Mouse (Mus musculus) midbrain, embryonic 16.5 days (tissue): ENCODE data around the gene Ccdc12. TPM values are rescaled to one million over a fixed set of nuclear protein-coding genes. Genes with fewer than 3 reads are reported as not detected.
A peak's percentile ranks its signal among the peaks of the same experiment; 100 is the strongest.
"Not testable (repeated sequence)": the region's sequence is repeated elsewhere in the genome, so short reads cannot be mapped to it uniquely, and the experiment has no call there.

Experiments used
- ATAC-seq: fragments of 200-750 bp; cut with Nextera tagmentation; 2 replicates; pipeline ENCODE4 v1.8.0; 2017; ENCODE audit warnings: moderate TSS enrichment
- H3K27ac ChIP-seq: fragments of 300-500 bp; sonication (generic); 2 replicates; pipeline ENCODE4 v1.5.1; 2014; ENCODE audit warnings: mild to moderate bottlenecking, low read length, mixed read lengths
- H3K27me3 ChIP-seq: fragments of 300-500 bp; sonication (generic); 2 replicates; pipeline ENCODE4 v1.6.1; 2014; ENCODE audit warnings: low read depth, low read length, mixed read lengths; ENCODE audit not compliant: control insufficient read depth, insufficient read depth
- H3K36me3 ChIP-seq: fragments of 300-500 bp; sonication (generic); 2 replicates; pipeline ENCODE4 v1.6.1; 2014; ENCODE audit warnings: mild to moderate bottlenecking, low read length, moderate library complexity, mixed read lengths; ENCODE audit not compliant: control insufficient read depth, insufficient read depth
- H3K4me1 ChIP-seq: fragments of 300-500 bp; sonication (generic); 2 replicates; pipeline ENCODE4 v1.6.1; 2014; ENCODE audit warnings: mild to moderate bottlenecking, low read length, mixed read lengths; ENCODE audit not compliant: control insufficient read depth, insufficient read depth
- H3K4me2 ChIP-seq: fragments of 300-500 bp; sonication (generic); 2 replicates; pipeline ENCODE4 v1.6.1; 2014; ENCODE audit warnings: mild to moderate bottlenecking, low read length, mixed read lengths
- H3K4me3 ChIP-seq: fragments of 300-500 bp; sonication (generic); 2 replicates; pipeline ENCODE4 v1.5.1; 2014; ENCODE audit warnings: low read depth, mild to moderate bottlenecking, low read length, moderate library complexity, mixed read lengths
- H3K9ac ChIP-seq: fragments of 300-500 bp; sonication (generic); 2 replicates; pipeline ENCODE4 v1.6.1; 2014; ENCODE audit warnings: low read depth, low read length, mixed read lengths
- H3K9me3 ChIP-seq: fragments of 300-500 bp; sonication (generic); replicated peaks from 2 replicates; pipeline ENCODE4 v1.6.1; 2014; ENCODE audit warnings: mild to moderate bottlenecking, low read length, mixed read lengths; ENCODE audit not compliant: control insufficient read depth, poor library complexity, severe bottlenecking
- WGBS: fragments of 180-500 bp; shearing (Covaris S2); extraction: QIAGEN DNeasy Blood & Tissue Kit; methylation state at CpG from one replicate; pipeline ENCODE4 v1.1.7; 2014; 5-methylcytosine and 5-hydroxymethylcytosine counted together
- polyA plus RNA-seq: library from polyadenylated mRNA; unstranded; fragments of >200 nt; fragmentation: Nextera tagmentation; extraction: Ambion mirVana; gene quantifications from 2 replicates; pipeline ENCODE4 v1.2.1, GENCODE M21; 2015

Gene Ccdc12
- polyA plus RNA-seq, 1 experiment from 2014 or later, result 93.3 TPM

GRCm38 (mm10) chr9:110680736-110681507 is 24.6 kb downstream of the Ccdc12 start:
- no peaks in the 10 kb centered on the region for H3K36me3 ChIP-seq
- H3K4me1 ChIP-seq, result peaks cover 25% of the 10 kb centered on the region
- WGBS, result 86% methylated on average over 7 of the region's 7 CpGs
- H3K9me3 ChIP-seq, result no peaks in the 10 kb centered on the region
- H3K4me3 ChIP-seq, result no peak overlapping the region
- ATAC-seq, result no peak
- H3K4me2 ChIP-seq, result no peak overlapping the region
- no peak overlapping the region for H3K9ac ChIP-seq
- H3K27me3 ChIP-seq, result no peaks in the 10 kb centered on the region
- no peak overlapping the region for H3K27ac ChIP-seq

DNA sequence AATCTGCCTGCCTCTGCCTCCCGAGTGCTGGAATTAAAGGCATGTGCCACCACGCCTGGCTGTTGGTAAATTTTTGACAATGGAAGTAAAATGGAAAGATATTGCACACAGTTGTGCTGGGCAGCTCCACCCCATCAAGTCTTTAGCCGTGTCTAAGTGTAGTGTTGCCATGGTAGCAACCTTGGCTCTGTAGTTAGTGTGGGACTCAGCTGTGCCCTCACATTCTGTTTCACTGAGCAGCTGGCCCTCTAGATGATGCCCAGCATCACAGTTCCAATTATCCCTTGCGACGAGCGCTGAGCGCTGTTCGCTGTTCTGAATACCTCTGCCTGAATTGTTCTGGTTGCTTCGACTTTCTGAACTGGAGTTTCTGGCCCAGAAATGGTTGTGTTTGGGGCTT is 25.5 kb downstream of the Ccdc12 start:
- H3K9ac ChIP-seq, result no peak overlapping the region
- no peak overlapping the region for H3K4me3 ChIP-seq
- peak; percentile 64; the same call in 1 of the 2 replicates for ATAC-seq
- no peaks in the 10 kb centered on the region for H3K27me3 ChIP-seq
- H3K4me2 ChIP-seq, result no peak overlapping the region
- WGBS, result 43% methylated on average over 9 of the region's 9 CpGs
- H3K36me3 ChIP-seq, result no peaks in the 10 kb centered on the region
- H3K4me1 ChIP-seq, result peaks cover 25% of the 10 kb centered on the region
- peak overlapping the region; percentile 47 for H3K27ac ChIP-seq
- H3K9me3 ChIP-seq, result no peaks in the 10 kb centered on the region

- peaks cover 28% of the 10 kb centered on the region for H3K4me1 ChIP-seq
Observed at GRCm38 (mm10) chr9:110682255-110682654, 26.0 kb downstream of the Ccdc12 start.

GRCm38 (mm10) chr9:110682697-110683096 is 26.4 kb downstream of the Ccdc12 start:
- ATAC-seq, H3K27me3 ChIP-seq, H3K27ac ChIP-seq, H3K9me3 ChIP-seq, H3K36me3 ChIP-seq, H3K9ac ChIP-seq, H3K4me3 ChIP-seq, H3K4me2 ChIP-seq: not testable (repeated sequence)
- WGBS, result 81% methylated on average over 3 of the region's 3 CpGs
- H3K4me1 ChIP-seq, result peaks cover 28% of the 10 kb centered on the region

More at GRCm38 (mm10) chr9:110682255-110682654, 26.0 kb downstream of the Ccdc12 start:
- no peak for ATAC-seq
- H3K9me3 ChIP-seq, result no peaks in the 10 kb centered on the region
- H3K4me2 ChIP-seq, result no peak overlapping the region
- H3K9ac ChIP-seq, result no peak overlapping the region
- H3K27me3 ChIP-seq, result no peaks in the 10 kb centered on the region
- H3K27ac ChIP-seq, result peak overlapping the region; percentile 47
- no peaks in the 10 kb centered on the region for H3K36me3 ChIP-seq
- 57% methylated on average over 5 of the region's 5 CpGs for WGBS
- no peak overlapping the region for H3K4me3 ChIP-seq

GRCm38 (mm10) chr9:110683574-110684099 is 27.3 kb downstream of the Ccdc12 start:
- H3K9ac ChIP-seq, result peak overlapping the region; percentile 28; the same call in 1 of the 2 replicates
- H3K36me3 ChIP-seq, result no peaks in the 10 kb centered on the region
- peaks cover 28% of the 10 kb centered on the region for H3K4me1 ChIP-seq
- H3K4me3 ChIP-seq, result no peak overlapping the region
- ATAC-seq, result peak; percentile 16; the same call in 1 of the 2 replicates
- H3K27ac ChIP-seq, result peak overlapping the region; percentile 25; the same call in 1 of the 2 replicates
- no peaks in the 10 kb centered on the region for H3K9me3 ChIP-seq
- no peaks in the 10 kb centered on the region for H3K27me3 ChIP-seq
- no peak overlapping the region for H3K4me2 ChIP-seq
- WGBS, result 63% methylated on average over 4 of the region's 4 CpGs

DNA sequence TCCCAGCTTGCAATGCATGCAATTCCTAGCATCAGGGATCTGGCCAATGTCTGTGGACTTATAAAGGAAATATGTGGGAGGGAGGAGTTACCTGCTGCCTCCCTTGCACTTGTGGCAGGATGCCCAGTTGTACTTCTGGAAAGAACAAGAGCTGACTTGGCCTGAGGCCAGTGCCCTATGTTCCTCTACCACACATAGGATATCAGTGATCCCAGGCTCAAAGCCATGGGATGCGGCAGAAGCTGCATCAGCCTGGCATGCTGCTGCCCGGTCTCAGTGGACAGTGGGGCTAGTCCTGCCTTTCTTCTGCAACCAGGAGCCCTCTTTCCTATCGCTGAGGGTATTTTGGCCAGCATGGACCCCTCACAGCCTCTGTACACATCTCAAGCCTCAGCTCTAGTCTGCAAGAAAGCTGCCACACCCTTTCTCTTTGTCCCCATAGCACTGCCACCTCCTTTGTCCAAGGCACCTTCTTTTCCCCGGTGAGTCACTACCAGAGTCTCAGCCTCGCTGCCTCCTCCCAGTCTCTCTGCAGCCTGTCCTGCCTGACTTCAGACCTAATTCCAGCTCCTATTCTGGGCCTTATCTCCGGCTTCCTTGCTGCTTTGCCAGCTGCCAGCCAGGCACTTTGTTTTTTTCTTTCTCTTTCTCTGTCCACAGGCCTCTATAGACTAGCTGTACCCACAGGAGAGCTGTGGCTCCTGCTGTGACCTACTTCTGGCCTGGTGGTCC is 28.0 kb downstream of the Ccdc12 start:
- Histone ChIP-seq H3K4me3 (no peak overlapping the region), H3K4me1 (peaks cover 28% of the 10 kb centered on the region), H3K9me3 (no peaks in the 10 kb centered on the region), H3K4me2 (no peak overlapping the region), H3K36me3 (no peaks in the 10 kb centered on the region), H3K27ac (peak overlapping the region; percentile 25; the same call in 1 of the 2 replicates), H3K27me3 (no peaks in the 10 kb centered on the region), H3K9ac (peak overlapping the region; percentile 28; the same call in 1 of the 2 replicates)
- ATAC-seq, result peak; percentile 49; the same call in 1 of the 2 replicates
- WGBS, result 48% methylated on average over 6 of the region's 6 CpGs

DNA sequence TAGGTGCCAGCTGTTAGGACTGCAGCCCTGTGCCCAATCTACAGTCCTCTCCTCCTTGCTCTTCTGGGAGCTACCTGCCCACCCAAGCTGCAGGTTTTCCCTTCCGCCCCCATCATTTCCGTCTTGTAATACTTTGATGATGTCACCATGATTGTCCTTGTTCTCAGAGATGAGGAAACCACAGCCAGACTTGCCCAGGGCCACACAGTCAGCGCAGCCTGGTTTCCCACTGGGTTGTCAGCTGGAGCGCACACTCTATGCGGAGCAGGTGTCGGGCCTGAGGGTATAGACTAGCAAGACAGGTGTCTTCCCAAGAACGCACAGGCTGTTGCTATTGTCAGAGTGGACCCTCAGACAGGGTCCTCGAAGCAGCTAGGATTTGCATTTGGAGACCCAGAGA is 28.9 kb downstream of the Ccdc12 start:
- ATAC-seq, result no peak

DNA sequence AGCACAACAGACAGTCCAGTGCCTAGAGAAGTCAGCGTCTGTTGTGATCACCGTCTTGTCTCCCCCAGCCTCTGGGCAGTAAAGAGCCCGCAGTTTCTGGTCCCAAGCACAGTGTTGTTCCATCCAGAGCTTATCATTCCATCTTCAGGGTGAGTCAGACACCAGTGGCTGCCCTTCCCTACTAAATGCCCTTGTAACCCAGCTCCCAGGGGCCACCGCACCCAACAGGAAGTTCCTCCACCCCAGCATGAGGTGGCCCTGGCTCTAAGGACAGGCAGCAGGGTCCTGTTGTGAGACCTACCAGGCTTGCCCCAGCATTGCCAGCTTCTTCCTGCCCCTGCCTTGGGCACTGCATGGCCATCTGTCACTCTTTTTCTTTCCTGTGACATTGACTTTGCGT is 29.3 kb downstream of the Ccdc12 start:
- Histone ChIP-seq H3K9me3 (no peaks in the 10 kb centered on the region), H3K9ac (0 out of 2 replicates have a peak overlapping the region, but pooled peaks have one; percentile 4), H3K36me3 (no peaks in the 10 kb centered on the region), H3K4me1 (peaks cover 28% of the 10 kb centered on the region), H3K27me3 (no peaks in the 10 kb centered on the region), H3K27ac (no peak overlapping the region), H3K4me2 (no peak overlapping the region), H3K4me3 (no peak overlapping the region)
- WGBS, result 83% methylated on average over 5 of the region's 5 CpGs
- ATAC-seq, result no peak

More for the DNA sequence above, 28.9 kb downstream of the Ccdc12 start:
- H3K36me3 ChIP-seq, result no peaks in the 10 kb centered on the region
- no peaks in the 10 kb centered on the region for H3K27me3 ChIP-seq
- H3K4me3 ChIP-seq, result no peak overlapping the region
- no peak overlapping the region for H3K4me2 ChIP-seq
- H3K9ac ChIP-seq, result 0 out of 2 replicates have a peak overlapping the region, but pooled peaks have one; percentile 4
- H3K9me3 ChIP-seq, result no peaks in the 10 kb centered on the region
- H3K4me1 ChIP-seq, result peaks cover 28% of the 10 kb centered on the region
- 80% methylated on average over 8 of the region's 8 CpGs for WGBS
- H3K27ac ChIP-seq, result peak overlapping the region; percentile 25; the same call in 1 of the 2 replicates
